Mouse (Mus musculus): ENCODE measurements at regions not wholly inside any gene's neighbourhood (a gene's known extent, or its start where the extent isn't known, plus 50 kb on each side); places are given as distances from the start of the nearest gene placed in this dataset.

- ChIA-PET POLR2A (no interaction called here), CTCF (interaction anchor here (1.5 kb wide), 1 partner anchor 8 kb away, joined by 3 read pairs; no protein-coding TSS in a partner anchor)
- DNase-seq (ENCODE audit: low read depth, low spot score) (no peak), ATAC-seq (no peak)
- no peaks in the 10 kb centered on the region for H3K27me3 ChIP-seq
- TF ChIP-seq CTCF (IDR thresholded peaks at IDR 0.05), result no peak
- in situ Hi-C loops (cut with MboI; ENCODE audit: low pct_unique_long_range_greater_than_20kb), result no loop called here
Measured at GRCm38 (mm10) chr9:13932001-13932508, 104.5 kb downstream of the Fam76b start.

GRCm38 (mm10) chr9:13933404-13933803 is 105.9 kb downstream of the Fam76b start:
- in situ Hi-C loops (cut with MboI; ENCODE audit: low pct_unique_long_range_greater_than_20kb), result no loop called here
- TF ChIP-seq CTCF (IDR thresholded peaks at IDR 0.05), result no peak
- ChIA-PET CTCF (interaction anchor here (1.5 kb wide), 1 partner anchor 9 kb away, joined by 3 read pairs; no protein-coding TSS in a partner anchor), POLR2A (no interaction called here)
- DNase-seq (ENCODE audit: low read depth, low spot score), result no peak
- H3K27me3 ChIP-seq, result no peaks in the 10 kb centered on the region
- ATAC-seq, result no peak

DNA sequence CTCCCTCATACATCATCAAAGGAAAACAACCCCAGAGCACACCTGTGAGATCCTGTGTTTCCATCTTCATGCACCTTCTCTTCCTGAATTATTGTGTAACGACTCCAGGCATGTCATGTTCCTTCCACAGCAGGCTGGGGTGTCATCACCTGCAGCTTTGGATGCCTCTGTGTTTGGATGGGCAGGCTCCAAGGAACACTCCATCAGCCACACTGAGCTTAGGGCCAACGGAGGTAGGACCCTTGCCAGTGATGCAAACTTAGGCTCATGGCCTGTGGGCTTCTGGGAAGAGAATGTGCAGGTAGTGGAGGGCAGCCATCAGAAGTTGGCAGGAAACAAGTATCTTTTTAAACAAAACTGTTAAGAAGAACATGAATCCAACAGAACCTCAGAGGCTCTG is 109.8 kb downstream of the Fam76b start:
- H3K27me3 ChIP-seq, result no peaks in the 10 kb centered on the region
- CTCF ChIA-PET, result interaction anchor here (0.8 to 1.1 kb wide), 2 partner anchors 20 to 215 kb away, joined by 3 read pairs; no protein-coding TSS in a partner anchor
- in situ Hi-C loops (cut with MboI; ENCODE audit: low pct_unique_long_range_greater_than_20kb), result no loop called here
- ATAC-seq (no peak), DNase-seq (ENCODE audit: low read depth, low spot score) (no peak)
- POLR2A ChIA-PET, result no interaction called here
- no peak for TF ChIP-seq CTCF (IDR thresholded peaks at IDR 0.05)

- H3K27me3 ChIP-seq, result peaks cover 6% of the 10 kb centered on the region
- DNase-seq (ENCODE audit: low read depth, low spot score), result no peak
- in situ Hi-C loops (cut with MboI; ENCODE audit: low pct_unique_long_range_greater_than_20kb), result no loop called here
Measured at GRCm38 (mm10) chr9:13946519-13946918, 119.0 kb downstream of the Fam76b start.

GRCm38 (mm10) chr9:13952157-13952556 is 124.6 kb downstream of the Fam76b start:
- POLR2A ChIA-PET, result interaction anchor here (0.6 kb wide), 1 partner anchor 324 kb away, joined by 3 read pairs; no protein-coding TSS in a partner anchor
- no peak for DNase-seq (ENCODE audit: low read depth, low spot score)
- no peak for ATAC-seq
- H3K27me3 ChIP-seq, result peaks cover 6% of the 10 kb centered on the region
- TF ChIP-seq CTCF (IDR thresholded peaks at IDR 0.05), result no peak
- in situ Hi-C loops (cut with MboI; ENCODE audit: low pct_unique_long_range_greater_than_20kb), result no loop called here
- CTCF ChIA-PET, result no interaction called here

More at GRCm38 (mm10) chr9:13946519-13946918, 119.0 kb downstream of the Fam76b start:
- no peak for TF ChIP-seq CTCF (IDR thresholded peaks at IDR 0.05)
- ChIA-PET CTCF (no interaction called here), POLR2A (no interaction called here)
- ATAC-seq, result no peak

GRCm38 (mm10) chr9:13963140-13963763 is 135.7 kb downstream of the Fam76b start:
- in situ Hi-C loops (cut with MboI; ENCODE audit: low pct_unique_long_range_greater_than_20kb), result no loop called here
- ChIA-PET POLR2A (no interaction called here), CTCF (interaction anchor here (1.5 kb wide), 1 partner anchor 48 kb away, joined by 3 read pairs; no protein-coding TSS in a partner anchor)
- ATAC-seq, result no peak
- no peaks in the 10 kb centered on the region for H3K27me3 ChIP-seq
- no peak for TF ChIP-seq CTCF (IDR thresholded peaks at IDR 0.05)
- DNase-seq (ENCODE audit: low read depth, low spot score), result no peak

- DNase-seq (ENCODE audit: low read depth, low spot score) (no peak), ATAC-seq (no peak)
- no peaks in the 10 kb centered on the region for H3K27me3 ChIP-seq
- CTCF ChIA-PET, result interaction anchor here (0.7 to 1.5 kb wide), 2 partner anchors 49 to 90 kb away, joined by 3 read pairs; no protein-coding TSS in a partner anchor
- POLR2A ChIA-PET, result no interaction called here
- TF ChIP-seq CTCF (IDR thresholded peaks at IDR 0.05), result no peak
- in situ Hi-C loops (cut with MboI; ENCODE audit: low pct_unique_long_range_greater_than_20kb), result no loop called here
Measured at GRCm38 (mm10) chr9:13963796-13964195, 136.3 kb downstream of the Fam76b start.

GRCm38 (mm10) chr9:13964256-13964655 is 136.7 kb downstream of the Fam76b start:
- no peak for TF ChIP-seq CTCF (IDR thresholded peaks at IDR 0.05)
- no peak for DNase-seq (ENCODE audit: low read depth, low spot score)
- ChIA-PET POLR2A (no interaction called here), CTCF (interaction anchor here (0.7 to 1.5 kb wide), 3 partner anchors 14 to 89 kb away, joined by 3 read pairs; no protein-coding TSS in a partner anchor)
- in situ Hi-C loops (cut with MboI; ENCODE audit: low pct_unique_long_range_greater_than_20kb), result no loop called here
- ATAC-seq, result no peak
- H3K27me3 ChIP-seq, result no peaks in the 10 kb centered on the region

DNA sequence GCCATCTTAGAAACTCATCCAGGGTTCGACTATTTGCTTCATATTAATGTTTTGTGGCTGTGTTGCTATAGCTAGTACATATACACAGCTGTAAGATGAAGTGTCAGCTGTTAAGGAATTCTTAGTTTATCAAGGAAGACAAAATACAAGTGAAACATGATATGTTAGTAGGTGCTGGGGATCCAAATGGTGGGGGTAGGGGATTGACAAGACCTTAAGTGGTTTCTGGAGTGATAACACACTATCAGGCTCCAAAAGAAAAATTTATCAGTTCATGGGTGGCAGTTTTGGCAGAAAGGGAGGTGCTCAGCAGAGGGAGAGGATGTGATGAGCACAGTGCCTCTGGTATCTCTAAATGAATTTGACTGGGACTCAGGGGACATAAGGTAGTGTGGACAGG is 138.7 kb downstream of the Fam76b start:
- POLR2A ChIA-PET, result no interaction called here
- DNase-seq (ENCODE audit: low read depth, low spot score) (no peak), ATAC-seq (no peak)
- no peaks in the 10 kb centered on the region for H3K27me3 ChIP-seq
- TF ChIP-seq CTCF (IDR thresholded peaks at IDR 0.05), result no peak
- in situ Hi-C loops (cut with MboI; ENCODE audit: low pct_unique_long_range_greater_than_20kb), result loop anchor here (5.0 kb wide), 1 partner anchor 69 kb away; no protein-coding TSS in a partner anchor
- CTCF ChIA-PET, result no interaction called here

GRCm38 (mm10) chr9:13969262-13969661 is 141.7 kb downstream of the Fam76b start:
- ChIA-PET POLR2A (no interaction called here), CTCF (no interaction called here)
- TF ChIP-seq CTCF (IDR thresholded peaks at IDR 0.05), result no peak
- in situ Hi-C loops (cut with MboI; ENCODE audit: low pct_unique_long_range_greater_than_20kb), result loop anchor here (5.0 kb wide), 1 partner anchor 72 kb away; no protein-coding TSS in a partner anchor
- H3K27me3 ChIP-seq, result no peaks in the 10 kb centered on the region
- DNase-seq (ENCODE audit: low read depth, low spot score) (no peak), ATAC-seq (no peak)

DNA sequence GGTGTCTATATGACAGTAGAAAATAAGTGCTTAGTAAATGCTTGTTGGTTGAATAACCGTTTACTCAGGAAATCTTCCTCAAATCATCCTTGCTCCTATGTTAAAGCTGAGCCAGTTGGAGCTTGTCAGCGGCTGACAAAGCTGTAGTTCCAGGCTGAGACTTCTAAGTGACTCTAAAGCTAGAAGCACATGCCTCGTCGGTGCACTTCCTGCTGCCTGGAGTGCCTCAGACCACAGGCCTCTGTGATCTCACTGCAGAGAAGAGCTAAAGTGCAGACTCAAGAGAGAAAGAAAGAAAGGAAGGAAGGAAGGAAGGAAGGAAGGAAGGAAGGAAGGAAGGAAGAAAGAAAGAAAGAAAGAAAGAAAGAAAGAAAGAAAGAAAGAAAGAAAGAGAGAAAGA is 146.1 kb downstream of the Fam76b start:
- in situ Hi-C loops (cut with MboI; ENCODE audit: low pct_unique_long_range_greater_than_20kb), result no loop called here
- no peaks in the 10 kb centered on the region for H3K27me3 ChIP-seq
- ChIA-PET CTCF (interaction anchor here (1.3 kb wide), 1 partner anchor 71 kb away, joined by 3 read pairs; no protein-coding TSS in a partner anchor), POLR2A (no interaction called here)
- TF ChIP-seq CTCF (IDR thresholded peaks at IDR 0.05), result no peak
- DNase-seq (ENCODE audit: low read depth, low spot score), result no peak
- ATAC-seq, result no peak
